Mouse (Mus musculus) cerebellum, postnatal 25 days (tissue): Measurements from ENCODE around the gene Cmss1.

ENCODE experiments used
- DNase-seq, 2 experiments: peaks; one replicate each; pipeline ENCODE4 v3.0.0; 2021; ENCODE audit warnings: mixed read lengths in 2 of 2

Cmss1 gene

DNA sequence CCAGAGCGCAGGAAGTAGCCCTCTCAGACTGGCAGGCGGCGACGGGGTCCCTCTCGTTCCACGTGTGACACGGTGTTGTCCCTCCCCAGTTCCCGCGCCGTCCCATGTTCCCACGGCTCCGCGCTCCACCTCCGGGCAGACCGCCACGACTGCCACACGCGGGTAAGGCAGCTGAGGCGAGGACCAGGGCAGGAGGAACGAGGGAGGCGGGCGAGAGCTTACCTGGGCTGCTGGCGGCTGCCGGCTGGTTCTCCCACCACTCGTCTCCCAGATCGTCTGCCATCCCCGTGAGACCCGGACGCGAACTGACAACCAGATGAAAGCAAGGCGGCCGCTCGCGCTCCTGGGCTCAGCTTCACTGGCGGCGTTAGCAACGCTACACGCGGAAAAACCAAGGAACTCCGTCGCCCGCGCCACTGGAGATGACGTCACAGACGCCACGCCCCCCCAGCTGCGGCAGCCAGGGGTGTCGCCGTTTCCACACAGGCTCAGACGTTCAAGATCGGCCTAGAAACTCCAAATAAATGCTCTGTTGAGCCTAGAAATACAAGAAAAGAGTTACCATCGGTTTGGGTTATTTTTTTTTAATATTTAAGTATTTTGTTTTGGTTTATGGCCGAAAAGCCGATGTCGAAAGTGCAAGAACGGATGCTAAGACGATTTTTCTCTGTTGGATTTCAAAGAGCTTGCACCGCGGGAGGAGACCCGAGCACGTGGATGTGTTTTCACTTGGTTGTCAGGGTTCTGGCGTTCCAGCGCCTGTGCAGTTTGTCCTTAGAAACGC, at the start of gene Cmss1:
Gene Cmss1 (minus strand): TSS at position 421 of the 784 bp plus-strand sequence.
- peak; percentile 82 to 87 for DNase-seq

DNA sequence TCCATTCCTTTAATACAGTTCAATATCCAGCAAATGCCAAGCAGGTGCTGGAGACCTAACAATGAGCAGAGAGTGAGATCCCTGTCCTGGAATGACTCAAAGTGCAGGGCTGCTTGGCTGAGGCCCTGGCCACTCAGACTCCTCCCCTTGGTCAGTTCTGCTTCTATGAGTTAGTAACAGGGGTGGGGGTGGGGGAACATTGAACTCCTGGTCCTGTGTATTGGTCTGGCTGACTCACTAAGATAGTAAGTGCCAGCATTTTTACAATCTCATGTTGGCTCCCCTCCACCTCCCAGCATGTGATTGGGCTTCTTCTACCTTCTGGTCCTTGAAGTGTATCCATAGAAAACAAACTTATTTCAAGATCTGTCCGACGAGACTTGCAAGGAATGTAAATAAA, 43.2 kb upstream of the Cmss1 start:
- no peak for DNase-seq

DNA sequence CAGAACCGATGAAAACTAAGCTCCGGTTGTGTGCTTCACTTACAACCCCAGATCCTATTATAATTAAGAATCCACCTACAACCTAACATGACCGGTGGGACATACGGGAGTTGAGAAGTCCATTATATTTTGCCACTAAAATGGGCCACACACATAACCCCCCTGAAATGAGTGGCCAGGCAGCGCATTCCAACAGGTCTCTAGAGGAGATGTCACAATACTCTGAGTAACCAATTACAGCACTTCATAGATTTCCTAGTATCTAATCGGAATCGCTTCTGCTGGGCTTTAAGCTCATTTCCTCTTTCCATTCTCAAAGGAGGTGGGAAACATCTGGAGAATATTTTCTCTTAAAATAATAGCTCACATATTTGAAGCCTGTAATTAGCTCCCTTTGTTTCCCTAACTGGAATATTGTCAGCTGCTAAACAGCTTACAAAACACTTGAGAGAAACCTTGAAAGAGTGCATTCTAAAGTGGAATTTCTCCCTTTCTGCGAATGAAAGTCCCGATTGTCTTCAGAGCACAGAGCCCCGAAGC, 34.8 kb upstream of the Cmss1 start:
- no peak for DNase-seq

DNA sequence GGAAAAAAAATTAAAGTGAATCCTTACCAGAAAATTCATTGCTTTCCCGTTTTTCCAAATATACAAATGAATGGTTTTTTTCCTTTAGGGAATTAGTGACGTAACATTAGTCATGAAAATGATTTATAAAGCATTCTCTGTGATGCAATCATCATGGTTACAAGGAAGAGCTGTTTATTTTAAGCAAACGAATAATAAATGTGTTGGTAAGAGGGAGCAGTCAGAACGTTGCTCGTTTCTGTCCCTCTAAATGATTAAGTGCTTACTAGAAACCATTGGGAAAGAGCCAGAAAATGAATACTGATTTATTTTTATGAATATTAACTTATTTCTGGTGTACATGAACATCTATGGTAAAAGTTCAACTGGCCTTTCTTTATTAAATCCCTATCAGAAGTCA, 28.1 kb upstream of the Cmss1 start:
- no peak for DNase-seq

DNA sequence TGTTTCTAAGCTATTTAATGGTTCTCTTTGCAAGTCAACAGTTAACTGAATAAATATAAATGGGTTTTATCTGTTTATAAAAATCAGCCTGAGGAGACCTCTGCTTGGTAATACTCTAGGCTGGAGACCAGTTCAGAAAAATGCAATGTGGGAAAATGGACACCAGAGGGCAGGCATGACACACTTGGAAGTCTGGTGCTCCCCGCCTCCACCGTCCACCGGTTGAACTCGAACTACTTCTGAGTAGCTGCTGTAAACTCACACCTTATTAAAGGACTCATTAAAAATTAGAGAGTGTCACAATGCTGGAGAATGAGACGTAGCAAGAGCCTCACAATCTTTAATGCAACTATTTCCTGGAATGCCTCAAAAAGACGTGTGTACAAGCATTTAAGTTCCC, 27.5 kb upstream of the Cmss1 start:
- peak; percentile 60 to 80 for DNase-seq

DNA sequence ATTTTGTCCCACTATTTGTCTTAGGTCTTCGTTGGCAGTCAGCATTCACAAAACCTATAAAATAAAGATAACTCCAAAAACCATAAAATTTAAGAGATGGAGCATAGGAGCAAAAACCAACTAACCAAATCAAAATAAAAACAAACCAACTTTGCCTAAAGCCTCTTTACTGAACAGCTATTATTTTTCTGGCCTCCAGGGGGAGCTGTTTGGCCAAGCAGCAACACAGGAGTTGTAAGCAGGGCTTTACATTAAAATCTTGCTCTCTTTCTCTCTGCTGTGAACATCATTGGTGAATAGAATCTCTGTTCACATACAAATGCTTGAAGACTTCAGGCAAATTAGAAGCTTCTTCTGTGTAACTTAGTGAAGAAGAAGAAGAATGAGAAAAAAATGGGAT, 5.1 kb upstream of the Cmss1 start:
- peak in 1 of 2 experiments; percentile 55 for DNase-seq

DNA sequence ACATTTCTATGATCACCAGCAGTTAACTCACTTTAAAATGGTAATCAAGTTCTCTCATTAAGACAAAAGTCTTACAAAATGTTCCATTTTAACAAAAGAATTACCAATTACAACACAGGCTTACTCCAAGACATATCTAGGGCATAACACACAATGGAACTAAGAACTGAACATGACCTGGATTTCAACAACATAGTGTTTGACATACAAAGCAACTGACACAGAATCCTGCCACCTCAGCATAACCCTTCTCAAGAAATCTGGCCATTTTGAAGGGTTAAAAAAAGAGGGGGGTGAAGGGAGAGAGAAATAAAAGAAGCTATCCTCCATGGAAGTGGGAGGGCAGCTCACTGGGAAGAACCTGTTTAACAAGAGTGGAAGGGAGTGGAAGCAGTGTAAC, 5.6 kb downstream of the Cmss1 start:
- DNase-seq = no peak

DNA sequence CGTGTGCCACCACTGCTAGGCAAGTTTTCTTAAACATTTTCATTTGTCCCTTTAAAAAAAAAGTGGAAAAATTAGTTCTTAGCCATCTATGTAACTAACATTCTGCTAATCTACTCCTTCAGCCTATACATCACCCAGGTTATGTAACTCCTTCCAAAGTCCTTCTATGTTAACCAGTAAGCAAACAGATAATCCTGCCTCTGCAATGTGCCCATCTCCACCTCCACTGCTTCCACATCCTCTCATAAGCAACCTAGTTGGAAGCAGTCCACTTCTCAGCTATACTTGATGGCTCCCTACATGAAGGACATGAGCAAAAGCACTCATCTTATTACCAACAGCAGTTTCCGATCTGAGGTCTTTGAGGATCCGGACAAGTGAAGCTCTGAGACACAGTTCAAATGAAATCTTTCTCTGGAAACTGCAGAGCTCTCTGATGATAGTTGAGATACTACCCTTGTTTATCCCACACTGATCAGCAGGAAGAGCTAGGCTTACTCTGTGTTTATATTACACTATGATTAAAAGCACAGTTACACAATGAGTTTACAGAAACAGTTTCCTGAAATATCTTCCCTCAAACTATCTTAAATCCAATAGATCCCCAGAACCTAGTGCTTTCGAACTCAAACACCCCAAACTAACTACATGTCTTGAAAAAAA, 9.2 kb downstream of the Cmss1 start:
- no peak for DNase-seq

DNA sequence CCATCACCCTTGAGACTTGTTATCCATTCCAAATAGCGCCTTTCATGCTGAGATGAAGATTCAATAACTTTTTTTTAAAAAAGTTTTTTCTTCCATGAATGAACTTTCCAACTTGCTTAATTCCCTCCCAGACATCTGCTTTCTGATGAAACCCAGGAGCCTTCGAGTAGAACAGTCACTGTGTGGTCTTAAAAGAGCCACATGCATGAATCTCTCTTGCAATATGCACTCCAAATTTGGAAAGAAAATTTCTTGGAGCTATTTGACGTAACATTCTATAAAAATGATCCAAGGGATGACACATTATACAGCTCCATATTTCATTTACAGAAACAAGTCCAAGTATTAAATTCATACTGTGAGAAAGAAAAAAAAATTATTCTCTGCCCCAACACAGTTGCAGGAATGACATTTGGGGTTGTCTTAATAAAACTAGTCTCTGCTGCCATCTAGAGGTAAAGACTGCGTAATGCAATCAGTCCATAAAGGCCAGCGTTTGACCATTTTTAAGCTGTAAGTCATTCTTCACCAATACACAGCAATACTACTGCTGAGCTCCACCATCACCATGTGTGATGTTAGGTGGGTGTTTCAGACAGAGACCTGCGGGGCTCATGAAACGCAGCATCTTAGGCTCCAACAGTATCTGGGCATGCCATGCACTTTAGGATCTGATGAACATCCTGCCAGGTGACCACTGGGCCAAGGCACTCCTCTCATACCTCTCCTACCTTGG, 13.1 kb downstream of the Cmss1 start:
- DNase-seq = peak; percentile 13 to 32

DNA sequence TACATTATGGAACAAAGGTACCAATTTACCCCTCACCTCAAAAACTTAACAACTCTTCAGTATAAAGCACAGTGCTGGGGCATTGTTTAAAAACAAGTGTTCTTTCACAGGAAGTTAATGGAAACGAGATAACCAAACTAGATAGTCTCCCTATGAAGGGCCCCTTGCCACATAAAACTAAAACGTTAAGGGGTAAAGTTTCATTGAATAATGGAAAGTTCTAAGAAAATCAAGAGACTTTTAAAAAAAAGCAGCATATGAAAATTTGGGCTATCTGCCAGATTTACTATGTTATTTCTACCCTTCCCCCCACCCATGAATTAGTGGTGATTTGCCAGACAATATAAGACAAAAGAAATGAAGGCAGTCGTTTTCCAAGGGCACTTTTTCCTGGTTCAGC, 21.5 kb downstream of the Cmss1 start:
- no peak for DNase-seq

DNA sequence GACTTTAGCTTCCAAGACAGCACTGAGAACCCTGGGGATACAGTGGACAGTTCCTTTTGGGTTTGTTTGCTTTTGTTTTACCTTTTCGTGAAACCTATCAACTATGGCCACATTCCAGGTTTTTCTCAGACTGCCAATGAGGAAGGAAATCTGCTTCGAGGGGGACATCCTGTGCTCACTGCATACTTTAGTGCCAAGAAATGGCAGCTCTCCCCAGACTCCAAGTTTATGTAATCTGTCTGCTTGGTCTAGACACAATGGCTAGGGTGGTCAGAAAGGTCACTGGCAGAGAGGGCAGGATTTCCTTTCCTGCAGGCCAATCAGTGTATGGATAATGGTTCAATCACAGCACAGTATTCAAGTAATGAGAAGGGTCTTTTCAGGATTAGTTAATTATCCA, 24.7 kb downstream of the Cmss1 start:
- DNase-seq = no peak

DNA sequence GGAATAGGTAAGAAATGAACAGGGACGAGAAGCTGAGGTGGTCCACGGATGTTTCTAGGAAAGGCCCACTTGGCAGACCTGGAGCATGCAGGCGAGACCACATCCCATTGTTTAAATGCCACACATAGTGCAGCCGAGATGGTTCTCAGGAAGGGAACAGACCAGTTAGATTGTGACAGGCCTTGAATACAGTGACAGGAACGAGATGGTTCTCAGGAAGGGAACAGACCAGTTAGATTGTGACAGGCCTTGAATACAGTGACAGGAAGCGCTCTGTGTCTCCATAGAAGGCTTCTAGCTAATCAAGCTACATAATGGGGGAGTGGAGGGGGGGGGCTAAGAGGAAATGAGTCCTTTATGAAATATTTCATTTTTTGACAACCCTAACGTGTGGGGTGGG, 26.6 kb downstream of the Cmss1 start:
- DNase-seq = no peak

DNA sequence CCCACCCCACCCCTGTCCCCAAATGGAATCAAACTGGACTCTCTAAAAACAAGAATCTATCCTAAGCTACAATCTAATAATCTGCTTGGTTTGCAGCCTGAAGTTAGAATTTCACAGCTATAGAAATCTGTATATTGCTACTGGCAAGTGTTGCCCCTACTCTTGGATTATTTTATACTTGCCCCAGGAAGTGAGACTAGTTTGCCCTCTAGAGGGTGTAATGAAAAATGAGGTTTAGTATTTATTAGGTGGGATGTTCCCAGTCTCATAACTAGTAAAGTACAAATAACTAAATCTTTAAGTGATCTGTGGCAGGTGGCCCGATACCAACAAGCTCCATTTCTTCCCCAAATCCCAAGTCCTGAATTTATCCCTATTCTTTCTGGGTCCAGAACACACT, 29.1 kb downstream of the Cmss1 start:
- DNase-seq = no peak

DNA sequence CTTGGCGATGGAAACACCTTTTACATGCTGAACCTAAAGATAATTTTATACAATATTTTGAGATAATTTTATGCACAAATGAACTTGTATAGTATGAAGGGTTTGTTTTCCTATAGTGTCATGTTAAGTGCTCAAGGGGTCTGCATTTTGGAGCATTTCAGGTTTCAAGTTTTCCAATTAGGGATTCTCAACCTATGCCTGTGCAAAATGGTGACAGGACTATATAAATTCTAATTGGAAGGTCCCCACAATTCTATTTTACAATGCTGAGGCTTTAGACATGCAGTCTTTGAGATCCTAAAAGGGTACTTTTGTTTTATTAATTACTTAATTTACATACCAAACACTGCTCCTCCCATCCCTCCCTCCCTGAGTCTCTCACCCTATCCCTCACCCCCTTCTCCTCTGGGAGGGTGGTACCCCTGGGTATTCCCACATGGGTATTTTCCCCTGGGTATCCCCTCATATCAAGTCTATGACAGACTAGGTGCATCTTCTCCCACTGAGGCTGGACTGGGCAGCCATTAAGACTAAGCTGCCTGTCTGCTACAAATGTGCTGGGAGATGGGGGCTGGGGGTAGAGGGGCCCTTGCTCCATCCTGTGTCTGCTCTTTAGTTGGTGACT, 30.8 kb downstream of the Cmss1 start:
- DNase-seq = no peak

DNA sequence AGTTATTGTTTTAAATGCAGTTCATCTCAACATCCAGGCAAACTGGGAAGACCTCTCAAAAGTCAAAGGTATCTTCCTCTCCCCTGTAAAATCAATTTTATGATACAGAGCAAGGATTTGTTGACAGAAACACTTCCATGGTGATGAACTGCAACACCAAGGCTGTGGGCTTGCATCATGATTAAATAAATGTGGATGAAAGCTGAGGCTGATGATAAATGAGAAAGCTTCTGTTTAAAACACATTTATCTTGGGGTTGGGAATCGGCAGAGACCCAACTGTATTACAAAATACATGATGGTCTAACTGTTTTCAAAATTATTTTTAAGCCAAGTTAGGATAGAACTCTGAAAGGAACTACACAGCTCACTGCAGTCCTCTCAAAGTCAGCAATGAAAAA, 32.8 kb downstream of the Cmss1 start:
- no peak for DNase-seq

DNA sequence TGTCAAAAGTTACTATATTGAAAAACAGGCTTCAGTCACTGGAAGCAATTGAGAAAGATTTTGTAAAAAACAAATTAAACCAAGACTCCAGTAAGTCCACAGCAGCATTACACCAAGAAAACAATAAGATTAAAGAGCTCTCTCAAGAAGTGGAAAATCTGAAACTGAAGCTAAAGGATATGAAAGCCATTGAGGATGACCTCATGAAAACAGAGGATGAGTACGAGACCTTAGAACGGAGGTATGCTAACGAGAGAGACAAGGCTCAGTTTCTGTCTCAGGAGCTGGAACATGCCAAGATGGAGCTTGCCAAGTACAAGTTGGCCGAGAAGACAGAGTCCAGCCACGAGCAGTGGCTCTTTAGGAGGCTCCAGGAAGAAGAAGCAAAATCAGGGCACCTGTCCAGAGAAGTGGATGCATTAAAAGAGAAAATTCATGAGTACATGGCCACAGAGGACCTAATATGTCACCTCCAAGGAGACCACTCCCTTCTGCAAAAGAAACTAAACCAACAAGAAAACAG, 35.8 kb downstream of the Cmss1 start:
- peak in 1 of 2 experiments; percentile 15 for DNase-seq

DNA sequence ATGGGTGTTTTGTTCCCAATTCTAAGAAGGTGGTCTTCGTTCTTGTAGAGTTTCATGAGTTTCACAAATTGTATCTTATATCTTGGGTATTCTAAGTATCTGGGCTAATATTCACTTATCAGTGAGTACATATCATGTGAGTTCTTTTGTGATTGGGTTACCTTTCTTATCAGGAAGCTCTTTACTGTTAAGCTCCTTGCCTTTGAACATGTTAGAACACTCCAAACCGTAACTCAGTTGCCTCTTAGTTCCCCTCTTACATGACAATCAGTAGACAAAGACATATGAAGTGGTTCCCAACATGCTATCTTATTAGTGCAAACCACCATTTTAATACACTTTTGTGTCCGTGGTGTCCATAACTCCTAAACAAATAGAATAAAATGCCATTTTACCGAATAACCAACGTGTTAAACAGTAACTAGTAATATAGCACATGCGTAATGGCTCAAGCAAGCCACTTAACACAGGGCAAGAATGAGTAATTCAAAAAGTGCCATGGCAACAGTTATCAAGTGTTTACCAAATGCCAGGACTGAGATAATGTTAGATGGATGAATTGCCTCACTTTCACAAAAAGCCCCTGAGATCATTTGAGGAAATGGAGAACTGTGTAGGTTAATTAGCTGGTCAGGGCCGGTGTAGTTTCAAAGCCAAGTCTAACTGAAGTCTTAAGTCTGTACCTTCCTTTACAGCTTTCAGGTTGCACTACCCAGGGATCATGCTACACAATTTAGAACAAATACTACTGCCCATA, 37.8 kb downstream of the Cmss1 start:
- no peak for DNase-seq

DNA sequence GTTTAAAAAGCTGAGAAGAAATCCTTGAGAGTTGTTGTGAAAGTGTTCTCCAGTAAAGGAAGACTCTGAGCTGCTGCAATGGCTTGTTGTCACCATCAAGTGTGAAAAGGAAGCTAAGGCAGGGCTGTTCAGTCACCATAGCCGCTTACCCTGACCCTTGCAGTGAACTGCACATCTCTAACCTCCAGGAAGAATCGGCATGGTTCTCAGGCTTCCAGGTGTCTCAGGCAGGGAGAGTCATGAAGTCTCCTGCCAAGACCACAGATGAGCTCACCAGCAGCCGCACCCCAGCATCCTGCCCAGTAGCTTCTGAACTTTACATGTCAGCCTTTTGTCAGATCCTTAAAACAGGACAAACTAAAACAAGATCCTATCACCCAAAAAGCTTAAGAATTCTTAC, 40.4 kb downstream of the Cmss1 start:
- no peak for DNase-seq

DNA sequence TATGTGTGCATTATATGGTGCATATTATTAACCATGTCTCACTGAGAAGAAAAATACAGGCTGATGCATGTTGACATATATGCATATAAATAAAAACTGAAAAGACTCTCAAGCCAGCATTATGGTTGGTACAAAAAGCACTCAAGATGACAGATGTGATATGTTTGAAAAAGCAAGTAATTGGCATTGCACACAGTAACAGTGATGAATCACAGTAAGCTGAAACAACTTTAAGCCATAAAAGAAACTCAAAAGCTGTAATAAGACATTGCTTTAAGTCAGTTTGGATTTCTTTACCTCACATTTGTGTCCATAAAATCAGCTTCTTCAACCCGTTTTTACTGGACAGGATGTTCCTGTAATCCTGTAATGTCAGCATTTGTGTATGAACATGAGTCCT, 41.9 kb downstream of the Cmss1 start:
- no peak for DNase-seq

DNA sequence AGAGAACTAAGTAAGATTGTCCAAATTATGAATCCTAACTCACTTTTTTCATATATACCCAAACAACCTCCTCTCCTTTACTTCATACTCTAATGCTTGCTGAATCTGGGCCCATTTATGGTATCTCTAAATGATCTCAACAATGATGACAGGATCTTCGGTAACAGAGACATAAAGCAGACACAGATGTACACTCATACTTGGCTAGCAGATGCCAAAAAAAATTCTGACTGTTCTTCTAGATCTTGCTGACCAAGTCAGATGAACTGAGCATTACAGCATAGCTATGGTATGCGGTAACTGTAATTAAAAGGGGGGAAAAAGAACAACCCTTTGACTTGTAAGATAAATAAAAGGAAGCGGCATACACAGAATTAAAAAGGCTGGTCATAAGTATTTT, 43.2 kb downstream of the Cmss1 start:
- DNase-seq = no peak

DNA sequence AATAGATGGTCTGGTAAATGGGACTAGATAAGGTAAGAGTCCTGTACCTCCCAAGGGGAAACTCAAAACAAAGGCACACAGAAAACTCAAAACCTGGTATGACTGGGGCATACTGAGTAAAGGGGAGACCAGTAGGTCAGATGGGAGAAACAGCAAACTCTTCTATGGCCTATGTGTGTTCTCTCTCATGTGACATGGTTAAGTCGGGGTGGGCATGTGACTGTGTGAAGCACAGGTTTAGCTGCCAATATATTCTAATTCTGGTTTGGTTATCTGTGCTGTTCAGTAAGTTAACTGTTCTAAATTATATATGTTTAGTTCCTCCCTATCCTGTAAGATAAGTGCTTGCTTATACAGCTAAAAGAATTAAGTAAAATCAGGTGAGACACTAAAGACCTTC, 46.5 kb downstream of the Cmss1 start:
- DNase-seq = no peak

DNA sequence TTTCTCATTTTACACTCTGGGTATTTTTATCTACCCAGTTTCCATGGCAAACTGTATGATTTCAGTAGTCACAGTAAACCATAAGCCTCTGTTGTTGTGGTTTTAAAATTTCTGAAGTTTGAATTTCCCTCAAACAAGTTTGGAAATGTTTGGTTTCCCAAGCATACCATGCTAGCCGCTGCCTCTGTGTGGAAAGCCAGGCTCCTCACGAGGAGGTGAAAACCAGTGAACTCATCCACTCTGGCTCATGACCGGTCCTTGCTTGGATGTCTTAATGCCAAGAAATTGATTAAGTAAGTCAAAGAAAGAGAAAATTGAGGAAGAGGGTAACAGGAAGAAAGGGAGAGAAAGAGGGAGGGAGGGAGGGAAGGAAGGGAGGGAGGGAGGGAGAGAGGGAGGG, 48.4 kb downstream of the Cmss1 start:
- no peak for DNase-seq
